8 mouse cellular contexts compared by ENCODE assay signal in genomic region chr1:131910001-131910648, GRCm38 (mm10). TPM values are rescaled to one million over a fixed set of nuclear protein-coding genes. Genes with fewer than 3 reads are reported as not detected.
DNase-seq lines count a peak whose midpoint lies in the region; ATAC-seq and TF ChIP-seq lines count a peak whose summit lies in the region.

Nucks1 (plus strand) TSS chr1:131910534.

- under 1% methylated on average over 27 of the region's 35 CpGs for WGBS in embryonic facial prominence, embryonic 14.5 days
- WGBS in heart, adult 2 months, result under 1% methylated on average over 35 of the region's 35 CpGs
- 0% methylated on average over 35 of the region's 35 CpGs for WGBS in limb, embryonic 13.5 days
- under 1% methylated on average over 35 of the region's 35 CpGs for WGBS in midbrain, embryonic 16.5 days

- peak within 1 kb of the TSS; percentile 98 for H3K9ac ChIP-seq in embryonic facial prominence, embryonic 14.5 days (ENCODE audit: low read depth, low read length)
- peak within 1 kb of the TSS; percentile 87 for H3K9ac ChIP-seq in heart, adult 2 months (ENCODE audit: low read depth, low read length)
- H3K9ac ChIP-seq in limb, embryonic 13.5 days, result peak within 1 kb of the TSS; percentile 96
- H3K9ac ChIP-seq in midbrain, embryonic 16.5 days (ENCODE audit: low read depth, low read length), result peak within 1 kb of the TSS; percentile 83

- H3K27ac ChIP-seq in embryonic facial prominence, embryonic 14.5 days (replicated peaks; ENCODE audit: low read depth, low read length), result peak within 1 kb of the TSS; percentile 99
- peak within 1 kb of the TSS; percentile 94 for H3K27ac ChIP-seq in heart, adult 2 months
- H3K27ac ChIP-seq in limb, embryonic 13.5 days, result peak within 1 kb of the TSS; percentile 98
- H3K27ac ChIP-seq in midbrain, embryonic 16.5 days (ENCODE audit: low read length), result peak within 1 kb of the TSS; percentile 93

- H3K9me3 ChIP-seq in embryonic facial prominence, embryonic 14.5 days (ENCODE audit: control insufficient read depth, low read length), result no peaks in the 10 kb centered on the region
- H3K9me3 ChIP-seq in limb, embryonic 13.5 days, result no peaks in the 10 kb centered on the region
- H3K9me3 ChIP-seq in midbrain, embryonic 16.5 days (replicated peaks; ENCODE audit: control insufficient read depth, low read length, poor library complexity, severe bottlenecking), result no peaks in the 10 kb centered on the region

- H3K4me1 ChIP-seq in embryonic facial prominence, embryonic 14.5 days (ENCODE audit: control insufficient read depth, insufficient read depth, low read length), result peaks cover 9% of the 10 kb centered on the region
- peaks cover 1% of the 10 kb centered on the region for H3K4me1 ChIP-seq in heart, adult 2 months (ENCODE audit: control insufficient read depth, insufficient read depth, low read length)
- peaks cover 22% of the 10 kb centered on the region for H3K4me1 ChIP-seq in limb, embryonic 13.5 days
- peaks cover 16% of the 10 kb centered on the region; the same call in 1 of the 2 replicates for H3K4me1 ChIP-seq in midbrain, embryonic 16.5 days (ENCODE audit: control insufficient read depth, insufficient read depth, low read length)

- H3K36me3 ChIP-seq in embryonic facial prominence, embryonic 14.5 days (ENCODE audit: control insufficient read depth, insufficient read depth, low read length), result peaks cover 11% of the 10 kb centered on the region; the same call in 1 of the 2 replicates
- H3K36me3 ChIP-seq in heart, adult 2 months (ENCODE audit: control insufficient read depth, insufficient read depth, low read length), result no peaks in the 10 kb centered on the region; the same call in 1 of the 2 replicates
- peaks cover 6% of the 10 kb centered on the region for H3K36me3 ChIP-seq in limb, embryonic 13.5 days
- H3K36me3 ChIP-seq in midbrain, embryonic 16.5 days (ENCODE audit: control insufficient read depth, insufficient read depth, low read length), result no peaks in the 10 kb centered on the region

- TF ChIP-seq CTCF in heart, adult 2 months (IDR thresholded peaks at IDR 0.05), result peak; percentile 71

- H3K27me3 ChIP-seq in embryonic facial prominence, embryonic 14.5 days (replicated peaks; ENCODE audit: control insufficient read depth, insufficient read depth, low read length), result peaks cover 12% of the 10 kb centered on the region; the same call in 1 of the 2 replicates
- H3K27me3 ChIP-seq in heart, adult 2 months (ENCODE audit: control insufficient read depth, insufficient read depth, low read length), result no peaks in the 10 kb centered on the region; the same call in 1 of the 2 replicates
- H3K27me3 ChIP-seq in limb, embryonic 13.5 days, result peaks cover 17% of the 10 kb centered on the region
- H3K27me3 ChIP-seq in midbrain, embryonic 16.5 days (ENCODE audit: control insufficient read depth, insufficient read depth, low read depth, low read length), result no peaks in the 10 kb centered on the region; the same call in 1 of the 2 replicates

- H3K4me3 ChIP-seq in embryonic facial prominence, embryonic 14.5 days (ENCODE audit: low read depth, low read length), result peak within 1 kb of the TSS; percentile 95
- peak within 1 kb of the TSS; percentile 83 for H3K4me3 ChIP-seq in heart, adult 2 months
- peak within 1 kb of the TSS; percentile 91 for H3K4me3 ChIP-seq in limb, embryonic 13.5 days
- H3K4me3 ChIP-seq in midbrain, embryonic 16.5 days (ENCODE audit: low read depth, low read length), result peak within 1 kb of the TSS; percentile 84

- ATAC-seq in embryonic facial prominence, embryonic 14.5 days (ENCODE audit: low read depth), result peak; percentile 99
- peak; percentile 99 for ATAC-seq in limb, embryonic 13.5 days (ENCODE audit: low FRiP score, low read depth)
- ATAC-seq in midbrain, embryonic 16.5 days, result peak; percentile 99

- DNase-seq in 3T3-L1 (ENCODE audit: low read depth, low spot score), result peak; percentile 99
- DNase-seq in adrenal gland, postnatal 4 days (ENCODE audit: low spot score in 2 of 2), result peak; percentile 97 to 100
- DNase-seq in embryonic facial prominence, embryonic 14.5 days (ENCODE audit: low spot score), result peak; percentile 99
- DNase-seq in heart, adult 2 months, result peak; percentile 99
- peak; percentile 100 for DNase-seq in kidney, adult 8-10 months
- DNase-seq in spleen, postnatal 10 days (ENCODE audit: low spot score in 2 of 2), result peak; percentile 99 to 100

- H3K79me2 ChIP-seq in heart, adult 2 months (replicated peaks; ENCODE audit: control insufficient read depth, insufficient read depth, low read length), result 0 out of 2 replicates have a peak, but pooled peaks cover 3% of the 10 kb centered on the region

- intact Hi-C loops in heart, adult 2 months (cut with DNase I), result loop anchor here (1.0 kb wide), 1 partner anchor 43 kb away; the partner anchor contains the start of gene Rab29

- TF ChIP-seq EP300 in heart, adult 2 months (IDR thresholded peaks at IDR 0.05; ENCODE audit: insufficient read depth, low read depth, low read length), result no peak

- H3K4me2 ChIP-seq in embryonic facial prominence, embryonic 14.5 days (ENCODE audit: low read depth, low read length), result peak within 1 kb of the TSS; percentile 60
- H3K4me2 ChIP-seq in limb, embryonic 13.5 days (replicated peaks), result peak within 1 kb of the TSS; percentile 79
- H3K4me2 ChIP-seq in midbrain, embryonic 16.5 days (ENCODE audit: low read length), result peak within 1 kb of the TSS; percentile 73

- peak; percentile 43; the same call in 1 of the 2 replicates for TF ChIP-seq POLR2A in heart, adult 2 months (IDR thresholded peaks at IDR 0.05; ENCODE audit: insufficient read depth, low read depth, low read length)

RNA-seq across cellular contexts. Expression of gene Nucks1, which starts in this region (rescaled TPM):
- total RNA-seq in adrenal gland, postnatal 4 days (2021), result 100 to 1,000 TPM; 191 to 192 TPM
- 45.1 and 48.9 TPM in 2 replicates for polyA plus RNA-seq in embryonic facial prominence, embryonic 14.5 days (2014; fragmentation: Nextera tagmentation; extraction: Ambion mirVana)
- 10 to 100 TPM; 59.5 to 64.3 TPM for total RNA-seq in heart, adult 2 months (2021)
- polyA plus RNA-seq in heart, adult 2 months (2012; rRNA removed), result 9.9 and 18.9 TPM in 2 replicates
- 94.5 and 94.6 TPM in 2 replicates for polyA plus RNA-seq in limb, embryonic 13.5 days (2015; fragmentation: Nextera tagmentation; extraction: Ambion mirVana)
- 50.1 and 53.6 TPM in 2 replicates for polyA plus RNA-seq in midbrain, embryonic 16.5 days (2015; fragmentation: Nextera tagmentation; extraction: Ambion mirVana)

Comparison
In these comparisons a context has a peak if more than half of its experiments do, and no peak if none do; other contexts are left out.
1. Peak in every context shown above with its lines: DNase-seq, ATAC-seq, H3K4me3 ChIP-seq and H3K27ac ChIP-seq.